In genomic region chr2:166729656-166730566, GRCm38 (mm10) we compare ENCODE assay signal across 9 mouse cellular contexts. TPM values are rescaled to one million over a fixed set of nuclear protein-coding genes. Genes with fewer than 3 reads are reported as not detected.
A peak's percentile ranks its signal among the peaks of the same experiment; 100 is the strongest.
DNase-seq lines count a peak whose midpoint lies in the region; ATAC-seq lines count a peak whose summit lies in the region.
"Had no signal": no experiment of that assay in that cellular context is flagged by ENCODE, and none has a peak within 500 bp of the region (broad histone marks: within the 10 kb centered on the region; RNA-seq: fewer than 3 reads in every experiment).

No protein-coding gene starts in this region.

- ATAC-seq in forebrain, embryonic 15.5 days (replicated peaks): peak; percentile 44
- 0 out of 2 replicates have a peak, but pooled peaks have one; percentile 24 for ATAC-seq in limb, embryonic 12.5 days (ENCODE audit: insufficient number of reproducible peaks, insufficient read depth, low FRiP score, low TSS enrichment, low read depth)
- ATAC-seq in monocyte, adult 5-6 weeks (replicated peaks; ENCODE audit: insufficient number of reproducible peaks, low FRiP score, low TSS enrichment, poor library complexity, severe bottlenecking): peak; percentile 78

- no peaks in the 10 kb centered on the region for H3K9me3 ChIP-seq in forebrain, embryonic 15.5 days
- H3K9me3 ChIP-seq in limb, embryonic 12.5 days: no peaks in the 10 kb centered on the region

- H3K4me2 ChIP-seq in forebrain, embryonic 15.5 days (replicated peaks): no peak overlapping the region
- peak overlapping the region; percentile 38 for H3K4me2 ChIP-seq in limb, embryonic 12.5 days

- peak overlapping the region; percentile 67 for H3K27ac ChIP-seq in forebrain, embryonic 15.5 days (replicated peaks)
- peak overlapping the region; percentile 88 for H3K27ac ChIP-seq in limb, embryonic 12.5 days
- H3K27ac ChIP-seq: liver, embryonic 14.5 days had no signal

- H3K4me1 ChIP-seq in forebrain, embryonic 15.5 days: peaks cover 38% of the 10 kb centered on the region
- peaks cover 16% of the 10 kb centered on the region for H3K4me1 ChIP-seq in limb, embryonic 12.5 days (replicated peaks)

- WGBS in forebrain, embryonic 15.5 days: 13% methylated on average over 19 of the region's 19 CpGs
- WGBS in limb, embryonic 12.5 days: 23% methylated on average over 19 of the region's 19 CpGs

- no peaks in the 10 kb centered on the region for H3K27me3 ChIP-seq in forebrain, embryonic 15.5 days
- H3K27me3 ChIP-seq in limb, embryonic 12.5 days: no peaks in the 10 kb centered on the region

- no peak overlapping the region for H3K4me3 ChIP-seq in forebrain, embryonic 15.5 days
- H3K4me3 ChIP-seq in limb, embryonic 12.5 days (replicated peaks): no peak overlapping the region

- peak; percentile 65 for DNase-seq in urinary bladder, postnatal 14 days (ENCODE audit: low spot score)
- no peak for DNase-seq in urinary bladder, adult 2 months (ENCODE audit: low spot score)
- peak; percentile 66 for DNase-seq in heart, postnatal 4 days
- no peak for DNase-seq in thymus, postnatal 4 days
- DNase-seq in thymus, postnatal 25 days: no peak

- H3K9ac ChIP-seq in forebrain, embryonic 15.5 days (replicated peaks): peak overlapping the region; percentile 22; the same call in 1 of the 2 replicates
- no peak overlapping the region for H3K9ac ChIP-seq in limb, embryonic 12.5 days (replicated peaks)
- H3K9ac ChIP-seq: liver, embryonic 14.5 days had no signal

- H3K36me3 ChIP-seq in forebrain, embryonic 15.5 days: no peaks in the 10 kb centered on the region
- H3K36me3 ChIP-seq in limb, embryonic 12.5 days: no peaks in the 10 kb centered on the region

RNA-seq across cellular contexts. Expression of gene Prex1, which starts 16.3 kb away (rescaled TPM):
- 7.5 and 8.7 TPM in 2 replicates for polyA plus RNA-seq in urinary bladder, adult 2 months (2012; rRNA removed)
- polyA plus RNA-seq in forebrain, embryonic 15.5 days (2015; fragmentation: Nextera tagmentation; extraction: Ambion mirVana): 38.8 and 43.9 TPM in 2 replicates
- 10 to 100 TPM; 13.8 to 14.8 TPM for total RNA-seq in heart, postnatal 4 days (2021)
- polyA plus RNA-seq in limb, embryonic 12.5 days (2016; fragmentation: Nextera tagmentation; extraction: Ambion mirVana): 26.5 and 29.5 TPM in 2 replicates
- 118 to 236 TPM (median 124 TPM) in 3 replicates for total RNA-seq in monocyte, adult 5-6 weeks (2017)

Comparison
In these comparisons a context has a peak if more than half of its experiments do, and no peak if none do; other contexts are left out.
1. DNase-seq: peak in urinary bladder, postnatal 14 days (single experiment) and heart, postnatal 4 days (single experiment); none in urinary bladder, adult 2 months (single experiment), thymus, postnatal 4 days (single experiment) and thymus, postnatal 25 days (single experiment).
2. ATAC-seq: peak in every context shown above with its lines; median percentile 78 in monocyte, adult 5-6 weeks; 44 in forebrain, embryonic 15.5 days; 24 in limb, embryonic 12.5 days.